Mouse (Mus musculus) limb, embryonic 13.5 days (tissue): ENCODE results near the gene Sgms1. TPM values are rescaled to one million over a fixed set of nuclear protein-coding genes. Genes with fewer than 3 reads are reported as not detected.

ENCODE experiments used
- ATAC-seq: fragments of 200-750 bp; cut with Nextera tagmentation; 2 replicates; pipeline ENCODE4 v1.8.0; 2017; ENCODE audit warnings: low read depth, moderate number of reproducible peaks, moderate TSS enrichment; ENCODE audit not compliant: low FRiP score
- H3K27ac ChIP-seq: fragments of 300-500 bp; sonication (generic); 2 replicates; pipeline ENCODE4 v1.5.1; 2015; ENCODE audit warnings: inconsistent platforms, mild to moderate bottlenecking, moderate library complexity
- H3K27me3 ChIP-seq: fragments of 300-500 bp; sonication (generic); 2 replicates; pipeline ENCODE4 v1.6.1; 2015; ENCODE audit warnings: mild to moderate bottlenecking, inconsistent platforms
- H3K36me3 ChIP-seq: fragments of 300-500 bp; sonication (generic); 2 replicates; pipeline ENCODE4 v1.6.1; 2015; ENCODE audit warnings: inconsistent platforms, mild to moderate bottlenecking, moderate library complexity
- H3K4me1 ChIP-seq: fragments of 300-500 bp; sonication (generic); 2 replicates; pipeline ENCODE4 v1.6.1; 2015; ENCODE audit warnings: inconsistent platforms
- H3K4me2 ChIP-seq: fragments of 300-500 bp; sonication (generic); replicated peaks from 2 replicates; pipeline ENCODE4 v1.6.1; 2015; ENCODE audit warnings: inconsistent platforms, mild to moderate bottlenecking, moderate library complexity
- H3K4me3 ChIP-seq: fragments of 300-500 bp; sonication (generic); 2 replicates; pipeline ENCODE4 v1.5.1; 2015; ENCODE audit warnings: moderate library complexity, mild to moderate bottlenecking, inconsistent platforms
- H3K9ac ChIP-seq: fragments of 300-500 bp; sonication (generic); 2 replicates; pipeline ENCODE4 v1.6.1; 2015; ENCODE audit warnings: mild to moderate bottlenecking, inconsistent platforms
- H3K9me3 ChIP-seq: fragments of 300-500 bp; sonication (generic); 2 replicates; pipeline ENCODE4 v1.6.1; 2016; ENCODE audit warnings: inconsistent platforms
- WGBS: fragments of 180-500 bp; shearing (Covaris S2); methylation state at CpG from one replicate; pipeline ENCODE4 v1.1.7; 2015; 5-methylcytosine and 5-hydroxymethylcytosine counted together
- polyA plus RNA-seq: library from polyadenylated mRNA; unstranded; fragments of >200 nt; fragmentation: Nextera tagmentation; extraction: Ambion mirVana; gene quantifications from 2 replicates; pipeline ENCODE4 v1.2.1, GENCODE M21; 2015

The Sgms1 gene
- polyA plus RNA-seq, 1 experiment from 2014 or later, result 31.2 TPM

- Histone ChIP-seq H3K27ac (no peak overlapping the region), H3K4me1 (peaks cover 11% of the 10 kb centered on the region), H3K9ac (no peak overlapping the region), H3K27me3 (no peaks in the 10 kb centered on the region), H3K4me3 (no peak overlapping the region), H3K9me3 (no peaks in the 10 kb centered on the region), H3K36me3 (no peaks in the 10 kb centered on the region), H3K4me2 (no peak overlapping the region)
- ATAC-seq, result no peak
- WGBS, result 75% methylated on average over 8 of the region's 9 CpGs
Measured at GRCm38 (mm10) chr19:32169634-32170540, 219.6 kb downstream of the Sgms1 start.

GRCm38 (mm10) chr19:32168031-32168430 lies 221.5 kb downstream of the Sgms1 start:
- no peak for ATAC-seq
- no peak overlapping the region for H3K4me3 ChIP-seq
- H3K4me1 ChIP-seq, result peaks cover 11% of the 10 kb centered on the region
- H3K36me3 ChIP-seq, result no peaks in the 10 kb centered on the region
- 76% methylated on average over 9 of the region's 9 CpGs for WGBS
- H3K9me3 ChIP-seq, result no peaks in the 10 kb centered on the region
- no peak overlapping the region for H3K27ac ChIP-seq
- no peak overlapping the region for H3K9ac ChIP-seq
- no peaks in the 10 kb centered on the region for H3K27me3 ChIP-seq
- no peak overlapping the region for H3K4me2 ChIP-seq

- Histone ChIP-seq H3K9me3 (no peaks in the 10 kb centered on the region), H3K36me3 (no peaks in the 10 kb centered on the region), H3K27me3 (no peaks in the 10 kb centered on the region), H3K4me3 (no peak overlapping the region), H3K4me2 (no peak overlapping the region), H3K4me1 (peaks cover 6% of the 10 kb centered on the region), H3K27ac (no peak overlapping the region), H3K9ac (no peak overlapping the region)
- no peak for ATAC-seq
- 89% methylated on average over 13 of the region's 13 CpGs for WGBS
Measured at GRCm38 (mm10) chr19:32166823-32167605, 222.5 kb downstream of the Sgms1 start.

- no peak overlapping the region for H3K4me2 ChIP-seq
- H3K9ac ChIP-seq, result no peak overlapping the region
- H3K4me1 ChIP-seq, result peaks cover 6% of the 10 kb centered on the region
- H3K9me3 ChIP-seq, result no peaks in the 10 kb centered on the region
- H3K27ac ChIP-seq, result no peak overlapping the region
- ATAC-seq, result no peak
- WGBS, result 91% methylated on average over 6 of the region's 6 CpGs
- no peak overlapping the region for H3K4me3 ChIP-seq
- H3K36me3 ChIP-seq, result no peaks in the 10 kb centered on the region
- no peaks in the 10 kb centered on the region for H3K27me3 ChIP-seq
Measured at GRCm38 (mm10) chr19:32165711-32166110, 223.8 kb downstream of the Sgms1 start.

GRCm38 (mm10) chr19:32164128-32164527 lies 225.4 kb downstream of the Sgms1 start:
- Histone ChIP-seq H3K27me3 (no peaks in the 10 kb centered on the region), H3K36me3 (peaks cover 11% of the 10 kb centered on the region), H3K9ac (no peak overlapping the region), H3K4me2 (no peak overlapping the region), H3K9me3 (no peaks in the 10 kb centered on the region), H3K4me3 (no peak overlapping the region), H3K27ac (no peak overlapping the region), H3K4me1 (no peaks in the 10 kb centered on the region)
- ATAC-seq, result no peak
- 90% methylated on average over 4 of the region's 4 CpGs for WGBS

- Histone ChIP-seq H3K4me3 (no peak overlapping the region), H3K36me3 (peaks cover 18% of the 10 kb centered on the region), H3K4me1 (no peaks in the 10 kb centered on the region; the same call in 1 of the 2 replicates), H3K27ac (no peak overlapping the region), H3K9me3 (no peaks in the 10 kb centered on the region), H3K9ac (no peak overlapping the region), H3K4me2 (no peak overlapping the region), H3K27me3 (no peaks in the 10 kb centered on the region)
- no peak for ATAC-seq
- 94% methylated on average over 7 of the region's 7 CpGs for WGBS
Measured at GRCm38 (mm10) chr19:32159944-32160343, 229.6 kb downstream of the Sgms1 start.

GRCm38 (mm10) chr19:32159168-32159567 lies 230.3 kb downstream of the Sgms1 start:
- no peak for ATAC-seq
- WGBS, result 95% methylated on average over 1 of the region's 1 CpGs
- H3K36me3 ChIP-seq, result peaks cover 18% of the 10 kb centered on the region
- no peak overlapping the region for H3K4me2 ChIP-seq
- no peaks in the 10 kb centered on the region for H3K27me3 ChIP-seq
- H3K9ac ChIP-seq, result no peak overlapping the region
- no peak overlapping the region for H3K4me3 ChIP-seq
- H3K9me3 ChIP-seq, result no peaks in the 10 kb centered on the region
- H3K27ac ChIP-seq, result no peak overlapping the region
- no peaks in the 10 kb centered on the region; the same call in 1 of the 2 replicates for H3K4me1 ChIP-seq

- H3K4me2 ChIP-seq, result no peak overlapping the region
- H3K36me3 ChIP-seq, result peaks cover 18% of the 10 kb centered on the region
- no peak overlapping the region for H3K4me3 ChIP-seq
- H3K4me1 ChIP-seq, result no peaks in the 10 kb centered on the region; the same call in 1 of the 2 replicates
- no peak overlapping the region for H3K27ac ChIP-seq
- H3K9ac ChIP-seq, result no peak overlapping the region
- no peaks in the 10 kb centered on the region for H3K9me3 ChIP-seq
- no peak for ATAC-seq
- no peaks in the 10 kb centered on the region for H3K27me3 ChIP-seq
- 89% methylated on average over 6 of the region's 6 CpGs for WGBS
Measured at GRCm38 (mm10) chr19:32157045-32157444, 232.5 kb downstream of the Sgms1 start.

- H3K36me3 ChIP-seq, result 0 out of 2 replicates have a peak, but pooled peaks cover 5% of the 10 kb centered on the region
- H3K27ac ChIP-seq, result no peak overlapping the region
- H3K4me1 ChIP-seq, result no peaks in the 10 kb centered on the region; the same call in 1 of the 2 replicates
- 82% methylated on average over 6 of the region's 6 CpGs for WGBS
- H3K4me2 ChIP-seq, result no peak overlapping the region
- no peak overlapping the region for H3K9ac ChIP-seq
- H3K27me3 ChIP-seq, result no peaks in the 10 kb centered on the region
- H3K4me3 ChIP-seq, result no peak overlapping the region
- H3K9me3 ChIP-seq, result no peaks in the 10 kb centered on the region
- no peak for ATAC-seq
Measured at GRCm38 (mm10) chr19:32152529-32152928, 237.0 kb downstream of the Sgms1 start.

GRCm38 (mm10) chr19:32148710-32149109 lies 240.8 kb downstream of the Sgms1 start:
- 78% methylated on average over 5 of the region's 5 CpGs for WGBS
- Histone ChIP-seq H3K4me3 (no peak overlapping the region), H3K4me2 (no peak overlapping the region), H3K36me3 (0 out of 2 replicates have a peak, but pooled peaks cover 5% of the 10 kb centered on the region), H3K9ac (no peak overlapping the region), H3K4me1 (no peaks in the 10 kb centered on the region), H3K27ac (no peak overlapping the region), H3K27me3 (no peaks in the 10 kb centered on the region), H3K9me3 (no peaks in the 10 kb centered on the region)
- ATAC-seq, result no peak

- Histone ChIP-seq H3K27ac (no peak overlapping the region), H3K4me1 (no peaks in the 10 kb centered on the region), H3K9ac (no peak overlapping the region), H3K27me3 (no peaks in the 10 kb centered on the region), H3K4me3 (no peak overlapping the region), H3K4me2 (no peak overlapping the region), H3K36me3 (peaks cover 9% of the 10 kb centered on the region), H3K9me3 (no peaks in the 10 kb centered on the region)
- ATAC-seq, result no peak
- WGBS, result 92% methylated on average over 6 of the region's 6 CpGs
Measured at GRCm38 (mm10) chr19:32142383-32142782, 247.1 kb downstream of the Sgms1 start.
